Comparison of ENCODE assay signal across 8 mouse cellular contexts in genomic region chrX:137049425-137050225, GRCm38 (mm10). TPM values are rescaled to one million over a fixed set of nuclear protein-coding genes. Genes with fewer than 3 reads are reported as not detected.
DNase-seq lines count a peak whose midpoint lies in the region; ATAC-seq and TF ChIP-seq lines count a peak whose summit lies in the region.

Fam199x (plus strand) TSS chrX:137049594.

- H3K27me3 ChIP-seq in Patski = peaks cover 18% of the 10 kb centered on the region
- peaks cover 9% of the 10 kb centered on the region; the same call in 1 of the 2 replicates for H3K27me3 ChIP-seq in hindbrain, embryonic 12.5 days

- peak within 1 kb of the TSS; percentile 61 for H3K4me3 ChIP-seq in hindbrain, embryonic 12.5 days
- H3K4me3 ChIP-seq in left cerebral cortex, adult 2 months = peak within 1 kb of the TSS; percentile 70
- H3K4me3 ChIP-seq in macrophage (ENCODE audit: inconsistent target) = peak within 1 kb of the TSS; percentile 56

- TF ChIP-seq CTCF in Patski (IDR thresholded peaks at IDR 0.05) = peak; percentile 63
- peak; percentile 56 for TF ChIP-seq CTCF in left cerebral cortex, adult 2 months (IDR thresholded peaks at IDR 0.05)

- intact Hi-C loops in left cerebral cortex, adult 2 months (cut with DNase I) = loop anchor here (5.0 kb wide), 1 partner anchor 93 kb away; no protein-coding TSS in a partner anchor

- in situ Hi-C loops in Patski (cut with MboI; ENCODE audit: low pct_unique_long_range_greater_than_20kb) = no loop called here

- H3K4me1 ChIP-seq in hindbrain, embryonic 12.5 days = no peaks in the 10 kb centered on the region; the same call in 1 of the 2 replicates

- DNase-seq in Patski (ENCODE audit: low read depth, low spot score) = no peak
- DNase-seq in cerebellum, postnatal 10 days = peak; percentile 90 to 91
- DNase-seq in frontal cortex, postnatal 10 days (ENCODE audit: low spot score in 2 of 2) = peak; percentile 52 to 66
- DNase-seq in left cerebral cortex, adult 2 months (ENCODE audit: extremely low spot score in 1 of 2, low spot score in 2 of 2) = peak; percentile 66 to 70
- peak; percentile 58 for DNase-seq in retina, postnatal 7 days (ENCODE audit: low read depth, low spot score)
- DNase-seq in urinary bladder, adult 2 months (ENCODE audit: low spot score) = peak; percentile 50

- H3K79me2 ChIP-seq in macrophage (ENCODE audit: inconsistent target) = no peaks in the 10 kb centered on the region

- CTCF ChIA-PET in Patski (lab: Charles Lee) = interaction anchor here (1.6 kb wide), 1 partner anchor 22 kb away, joined by 4 read pairs; no protein-coding TSS in a partner anchor

- POLR2A ChIA-PET in Patski (lab: Charles Lee) = no interaction called here

- H3K36me3 ChIP-seq in hindbrain, embryonic 12.5 days = no peaks in the 10 kb centered on the region
- H3K36me3 ChIP-seq in macrophage (ENCODE audit: inconsistent target) = no peaks in the 10 kb centered on the region

- peak; percentile 99 for ATAC-seq in Patski
- ATAC-seq in hindbrain, embryonic 12.5 days (ENCODE audit: low FRiP score) = peak; percentile 95

- H3K9ac ChIP-seq in hindbrain, embryonic 12.5 days = peak within 1 kb of the TSS; percentile 66

- H3K4me2 ChIP-seq in hindbrain, embryonic 12.5 days (replicated peaks) = peak within 1 kb of the TSS; percentile 57

- no peaks in the 10 kb centered on the region for H3K9me3 ChIP-seq in hindbrain, embryonic 12.5 days (replicated peaks)

- no peak within 1 kb of the TSS for H3K27ac ChIP-seq in hindbrain, embryonic 12.5 days
- H3K27ac ChIP-seq in left cerebral cortex, adult 2 months = peak within 1 kb of the TSS; percentile 80
- H3K27ac ChIP-seq in macrophage = no peak within 1 kb of the TSS

- WGBS in hindbrain, embryonic 12.5 days = 11% methylated on average over 42 of the region's 62 CpGs
- WGBS in macrophage (ENCODE audit: missing documents) = 15% methylated on average over 40 of the region's 62 CpGs

RNA-seq across cellular contexts. Expression of gene Fam199x, which starts in this region (rescaled TPM):
- polyA plus RNA-seq in Patski (2021) (7.1 TPM), macrophage (2018) (2.3 to 3.2 TPM (median 2.4 TPM) in 3 replicates)
- 12.0 and 12.9 TPM in 2 replicates for polyA plus RNA-seq in hindbrain, embryonic 12.5 days (2016; fragmentation: Nextera tagmentation; extraction: Ambion mirVana)
- 10 to 100 TPM in 1 of 2 experiments, 1 to 10 TPM in 1; 8.8 to 10.6 TPM for total RNA-seq in left cerebral cortex, adult 2 months (2021)
- total RNA-seq in macrophage (2018; cell fraction: chromatin; rRNA removed) = 10 to 100 TPM in 6 of 26 experiments, 1 to 10 TPM in 20; 1.7 to 12.4 (median 6.3) TPM
- 1 to 10 TPM; 2.2 to 7.8 (median 4.7) TPM for total RNA-seq in macrophage (2018; cell fraction: cytosol; rRNA removed)
- total RNA-seq in macrophage (2018; cell fraction: nucleus; rRNA removed) = 10 to 100 TPM in 6 of 26 experiments, 1 to 10 TPM in 20; 2.8 to 14.1 (median 6.1) TPM
- 2.7 and 3.2 TPM in 2 replicates for polyA plus RNA-seq in urinary bladder, adult 2 months (2012; rRNA removed)
